Mouse (Mus musculus) Muller cell, postnatal 12 days (primary cell): ENCODE measurements around the gene Glyctk.

Experiments used
- DNase-seq: peaks from one replicate; pipeline ENCODE4 v3.0.0-alpha.2; 2015; ENCODE audit errors: inconsistent ontology term

The Glyctk gene

DNA sequence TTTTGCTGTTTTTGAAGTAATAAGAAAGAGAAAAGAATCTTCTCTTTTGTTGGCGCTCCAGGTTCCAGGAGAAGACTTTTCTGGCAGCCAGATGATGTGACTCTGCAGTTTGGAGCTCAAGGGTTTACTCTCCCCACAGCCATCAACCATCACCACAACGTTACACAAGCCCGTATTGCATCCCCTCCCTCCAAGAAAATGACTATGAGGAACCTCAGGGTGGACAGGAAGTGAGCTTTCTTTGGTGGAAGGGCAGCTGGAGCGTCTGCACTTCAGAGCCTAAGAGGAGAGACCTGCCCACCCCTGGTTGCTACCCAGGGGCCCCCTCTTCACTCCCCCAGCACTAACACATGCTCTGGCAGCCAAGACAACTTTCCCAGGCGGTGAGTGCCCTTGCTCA lies 10.7 kb downstream of the Glyctk start:
- no peak for DNase-seq

DNA sequence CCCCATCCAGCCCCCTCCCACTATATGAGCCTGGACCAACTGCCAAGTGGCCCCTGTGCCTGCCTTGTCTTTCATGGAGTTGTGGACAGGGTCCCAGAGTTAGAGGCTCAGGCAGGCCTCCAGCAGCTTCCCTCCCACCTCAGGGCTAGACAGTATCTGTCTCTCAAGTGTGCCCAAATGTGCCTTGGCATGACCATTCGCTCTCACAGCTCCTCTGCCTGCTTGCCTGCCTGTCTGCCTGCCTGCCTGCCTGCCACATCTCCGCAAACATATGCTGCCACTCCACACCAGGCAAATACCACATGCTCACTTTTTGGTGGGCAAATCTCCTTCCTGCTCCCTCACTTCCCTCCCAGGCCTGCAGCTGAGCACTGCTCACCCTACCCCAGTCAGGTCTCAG lies 12.4 kb downstream of the Glyctk start:
- no peak for DNase-seq

DNA sequence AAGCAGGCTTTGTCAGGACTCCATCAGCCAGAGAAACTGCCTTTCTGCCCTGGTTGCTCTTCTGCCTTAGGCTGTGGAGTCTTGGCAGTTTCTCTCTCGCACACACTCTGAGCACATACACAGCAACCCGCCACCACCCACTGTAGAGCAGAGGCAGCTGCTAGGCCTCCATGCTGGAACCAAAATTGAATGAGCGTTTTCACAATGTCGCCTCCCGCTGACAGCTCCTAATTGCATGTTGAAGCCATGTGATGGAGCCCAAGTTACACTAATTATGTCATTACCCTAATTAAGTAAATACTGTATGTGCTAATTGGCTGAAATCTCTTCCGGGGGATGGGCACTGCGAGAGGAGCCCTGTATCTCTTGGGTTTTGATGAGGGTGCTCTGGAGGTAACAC lies 13.8 kb downstream of the Glyctk start:
- DNase-seq = no peak

DNA sequence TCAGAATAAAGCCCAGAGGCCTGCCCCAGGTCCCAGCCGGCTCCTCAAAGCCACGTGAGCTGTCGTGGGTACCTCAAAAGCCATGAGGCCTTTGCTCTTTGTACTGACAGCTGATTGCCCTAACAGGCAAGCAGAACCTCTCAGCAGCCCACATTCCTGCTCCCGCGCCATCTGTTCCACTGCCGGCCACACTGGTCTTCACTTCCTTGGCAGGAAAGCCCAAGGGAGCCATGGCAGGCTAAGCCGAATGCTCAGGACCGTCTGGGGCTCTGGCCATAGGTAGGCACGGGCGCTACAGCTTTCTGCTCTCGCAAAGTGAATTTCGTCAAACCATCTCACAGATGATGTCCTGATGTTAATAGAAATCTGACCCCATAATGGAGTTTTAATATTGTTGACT lies 16.0 kb downstream of the Glyctk start:
- no peak for DNase-seq

DNA sequence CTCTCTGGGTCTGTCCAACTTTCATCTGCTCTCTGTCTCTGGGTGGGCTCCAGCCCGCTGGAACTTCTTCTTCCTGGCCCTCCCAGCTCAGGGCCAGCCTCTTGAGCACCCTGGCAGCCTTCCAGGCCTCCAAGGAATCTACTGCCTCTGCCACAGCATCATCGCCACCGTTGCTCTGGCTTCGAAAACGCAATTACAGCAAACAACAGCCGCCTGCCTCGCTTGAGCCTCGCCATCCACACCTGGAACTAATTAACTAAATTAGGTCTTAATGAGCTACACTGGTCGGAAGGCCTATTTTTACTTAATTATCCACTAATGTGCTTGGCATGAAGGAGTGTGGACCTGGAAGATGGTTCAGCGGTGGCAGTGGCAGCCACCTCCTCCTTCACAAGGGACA lies 18.2 kb downstream of the Glyctk start:
- peak; percentile 76 for DNase-seq

DNA sequence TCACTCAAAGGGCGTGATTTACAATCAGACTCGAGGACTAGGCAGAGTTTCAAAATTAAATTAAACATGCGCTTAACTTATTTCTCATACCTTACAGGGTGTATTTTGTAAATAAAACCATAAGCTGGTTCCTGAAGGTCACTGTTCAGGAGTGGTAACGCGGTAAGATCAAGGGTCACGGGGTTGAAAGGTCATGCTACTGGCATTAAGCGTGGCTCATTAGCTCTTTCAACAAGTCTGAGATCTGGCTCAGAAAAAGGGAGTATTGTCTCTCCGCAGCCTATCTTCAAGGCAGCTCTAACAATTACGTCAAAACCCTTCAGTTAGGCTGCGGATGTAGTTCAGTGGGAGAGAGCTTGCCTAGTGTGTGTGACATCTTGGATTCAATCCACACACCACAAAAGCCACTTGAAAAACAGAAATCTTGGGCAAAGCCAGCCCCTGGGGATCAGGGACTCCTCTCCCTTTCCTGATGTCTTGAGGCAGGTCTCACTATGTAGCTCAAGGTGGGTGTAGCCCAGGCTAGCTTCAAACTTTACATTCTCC lies 20.2 kb downstream of the Glyctk start:
- peak; percentile 27 for DNase-seq

DNA sequence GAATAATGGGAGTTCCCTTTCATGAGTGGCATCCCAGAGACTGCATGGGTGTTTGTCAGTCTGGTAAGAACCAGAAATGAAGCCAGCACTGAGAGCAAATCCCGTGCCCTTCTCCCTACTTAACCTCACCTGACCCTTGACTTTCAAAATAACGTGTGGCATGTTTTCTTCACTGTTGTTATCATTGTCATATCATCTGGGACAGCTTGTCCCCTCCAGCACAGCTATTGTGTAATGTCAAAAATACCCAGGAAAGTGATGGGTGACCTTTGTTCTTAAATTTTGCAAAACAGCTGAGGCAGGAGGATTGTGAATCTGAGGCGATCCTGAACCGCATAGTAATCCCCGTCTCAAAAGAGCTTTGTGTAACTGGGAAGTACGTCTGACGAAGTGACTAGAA lies 27.7 kb downstream of the Glyctk start:
- DNase-seq = no peak

DNA sequence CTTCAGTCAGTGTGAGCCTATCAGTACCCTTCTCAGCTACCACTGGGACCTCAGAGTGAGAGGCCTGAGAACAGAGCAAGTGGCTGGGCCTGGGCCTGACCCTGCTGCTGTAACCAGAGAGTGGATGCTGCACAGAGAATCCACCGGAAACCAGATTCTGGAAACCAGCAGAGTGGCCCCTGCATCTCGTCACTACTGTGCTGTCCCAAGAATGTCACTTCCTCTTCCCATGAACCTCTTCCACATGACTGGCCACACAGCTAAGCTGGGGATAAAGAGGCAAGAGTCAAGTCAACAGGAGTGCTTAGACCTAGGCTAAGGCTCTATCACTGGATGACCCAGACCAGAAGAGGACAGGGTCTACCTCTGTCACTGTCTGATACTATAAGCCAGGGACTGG lies 28.9 kb downstream of the Glyctk start:
- DNase-seq = no peak

DNA sequence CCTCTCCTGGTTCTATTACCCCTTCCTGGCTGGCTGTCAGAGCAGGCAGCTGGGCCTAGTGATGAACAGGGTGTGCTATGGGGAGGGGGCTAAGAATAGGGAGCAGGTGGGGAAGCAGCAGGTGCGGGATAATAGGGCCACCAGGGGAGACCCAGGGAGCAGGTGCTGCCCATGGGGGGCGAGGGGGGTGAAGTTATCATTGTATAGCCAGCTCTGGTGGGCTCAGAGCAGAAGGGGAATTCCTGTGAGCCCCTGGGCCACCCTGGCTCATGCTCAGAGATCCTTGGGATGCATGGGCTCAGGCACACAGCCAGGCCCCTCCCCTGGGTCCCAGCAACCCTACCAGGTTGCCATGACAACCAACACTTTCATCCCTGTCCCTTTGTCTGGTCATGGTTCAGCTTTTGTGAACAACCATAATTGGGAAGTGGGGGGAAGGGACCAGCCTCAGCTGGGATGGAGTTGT lies 31.1 kb downstream of the Glyctk start:
- peak; percentile 42 for DNase-seq

DNA sequence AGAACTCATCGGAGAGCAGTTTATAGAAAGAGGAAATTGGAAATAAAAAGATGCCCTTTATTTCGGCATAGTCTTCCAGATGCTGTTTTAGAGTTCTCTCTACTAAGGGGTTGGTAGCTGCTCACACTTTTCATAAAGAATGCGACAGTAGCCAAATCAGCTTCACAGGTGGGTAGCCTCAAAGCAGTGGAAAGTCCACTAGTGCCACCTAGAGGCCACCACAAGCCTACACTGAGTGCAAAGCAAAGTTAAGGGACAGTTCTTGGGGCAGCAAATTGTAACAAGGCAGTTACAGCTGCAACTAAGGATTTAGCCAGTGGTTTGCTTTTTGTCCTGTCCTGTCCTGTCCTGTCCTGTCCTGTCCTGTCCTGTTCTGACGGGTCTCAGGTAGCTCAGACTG lies 34.3 kb downstream of the Glyctk start:
- DNase-seq = no peak

DNA sequence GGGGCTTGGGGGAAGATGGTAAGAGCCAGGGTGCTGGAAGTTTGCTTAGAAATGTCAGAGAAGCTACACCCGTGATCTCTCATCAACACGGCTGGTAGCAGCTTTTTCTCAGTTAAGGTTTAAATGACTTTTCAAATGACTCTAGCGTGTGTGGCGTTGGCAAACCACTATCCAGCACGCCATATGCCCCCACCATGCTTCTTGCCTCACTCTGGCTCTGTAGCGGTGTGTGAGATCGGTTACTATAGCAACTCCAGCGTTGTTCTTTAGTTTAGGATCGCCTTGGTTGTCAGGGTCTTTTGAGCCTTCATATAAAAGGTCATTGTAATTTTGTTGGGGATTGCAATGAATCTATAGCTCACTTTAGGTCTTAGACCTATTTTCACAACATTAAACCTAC lies 38.9 kb downstream of the Glyctk start:
- DNase-seq = no peak

DNA sequence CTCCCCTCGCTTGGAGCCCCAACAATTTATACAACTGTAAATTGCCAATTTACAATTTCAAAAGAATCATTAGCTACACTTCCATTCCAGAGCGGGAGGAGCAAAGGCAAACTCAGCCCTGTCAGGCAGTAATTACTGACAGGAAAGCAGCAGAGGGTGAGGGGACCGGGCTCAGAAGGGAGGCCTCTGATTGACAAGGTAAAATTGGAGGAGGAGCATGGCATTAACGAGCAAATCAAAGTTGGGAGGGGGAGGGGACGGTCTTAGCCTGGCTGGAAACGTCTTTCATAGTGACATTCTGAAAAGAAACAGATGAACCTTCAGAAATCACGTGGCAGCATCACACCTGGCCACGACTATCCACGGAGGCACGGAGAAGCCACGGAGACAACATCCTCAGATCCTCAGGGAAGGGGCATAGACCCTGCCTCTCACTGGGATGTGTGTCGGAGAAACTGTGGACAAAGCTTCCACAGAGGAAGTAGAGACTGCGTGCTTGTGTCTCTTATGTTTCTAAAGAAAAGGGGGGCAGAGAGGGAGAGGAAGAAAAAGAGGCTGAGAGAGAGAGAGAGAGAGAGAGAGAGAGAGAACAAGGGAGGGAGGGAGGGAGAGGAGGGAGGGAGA lies 42.0 kb downstream of the Glyctk start:
- DNase-seq = no peak

DNA sequence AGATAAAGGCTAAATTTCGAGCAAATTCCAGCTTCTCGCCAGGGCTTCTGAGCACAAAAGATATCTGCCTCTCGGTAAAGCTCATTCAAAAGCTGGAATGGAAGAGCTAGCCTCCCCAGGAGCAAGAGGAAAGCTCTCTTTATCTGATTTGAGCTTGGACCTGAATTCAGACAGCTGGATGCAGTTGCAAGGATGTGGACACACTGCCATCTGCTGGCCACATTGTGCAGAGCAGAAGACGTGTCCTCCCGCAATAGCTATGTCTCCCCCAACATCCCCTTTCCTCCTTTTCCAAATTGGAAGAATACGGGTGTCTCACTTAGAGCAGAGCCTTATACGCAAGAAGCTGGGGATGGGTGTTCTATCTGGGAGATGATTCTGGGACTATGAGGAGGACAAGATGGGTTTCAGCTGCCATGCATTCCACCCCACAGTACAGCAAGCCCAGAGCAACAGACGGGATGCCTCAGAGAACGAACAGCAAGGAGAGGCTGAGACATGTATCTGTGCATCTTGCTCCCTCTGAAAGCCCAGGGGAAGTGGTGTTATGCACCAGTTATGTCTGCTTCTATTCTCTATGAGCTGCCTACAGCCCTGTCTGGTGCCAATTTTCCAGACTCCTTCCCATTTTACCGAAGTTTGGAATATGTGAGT lies 45.0 kb downstream of the Glyctk start:
- DNase-seq = peak; percentile 46

DNA sequence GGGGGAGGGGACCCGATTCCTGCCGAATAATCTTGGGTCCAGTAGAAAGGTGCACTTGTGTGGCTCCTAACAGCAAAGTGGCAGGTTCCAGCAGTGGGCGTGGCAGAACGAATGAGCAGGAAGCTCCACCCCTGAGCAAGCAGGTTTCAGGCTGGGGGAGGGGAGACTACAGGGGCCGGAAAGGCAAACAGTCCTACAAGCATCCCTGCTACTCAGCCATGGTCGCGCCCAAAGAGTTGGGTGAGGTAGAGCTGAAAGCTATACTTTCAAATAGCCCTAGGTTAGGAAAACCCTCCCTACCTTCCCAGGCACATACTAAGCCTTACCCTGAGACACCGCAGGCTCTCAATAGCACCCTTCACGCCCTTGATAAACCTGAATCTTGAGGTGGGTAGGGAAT lies 51.7 kb downstream of the Glyctk start:
- no peak for DNase-seq

DNA sequence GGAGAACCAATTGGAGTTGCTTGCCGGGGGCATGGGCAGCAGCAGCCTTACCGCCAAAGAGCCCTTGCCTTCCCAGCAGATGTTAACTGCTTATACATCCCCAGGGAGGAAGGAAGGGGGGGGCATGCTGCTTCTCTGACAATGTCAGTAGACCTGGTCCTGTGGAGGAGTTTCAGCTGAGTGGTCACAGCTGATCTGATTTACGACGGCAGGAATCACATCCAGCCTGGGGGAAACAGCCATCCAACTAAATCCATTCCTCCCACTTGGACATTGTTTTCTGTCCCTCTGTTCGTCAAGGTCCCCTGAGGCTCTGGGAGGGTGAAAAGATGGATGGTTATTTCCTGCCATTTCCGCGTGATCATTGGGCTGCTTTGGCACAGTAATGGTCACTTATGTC lies 53.5 kb downstream of the Glyctk start:
- DNase-seq = no peak
